Mouse (Mus musculus): ENCODE data around the gene CN725425. TPM values are rescaled to one million over a fixed set of nuclear protein-coding genes. Genes with fewer than 3 reads are reported as not detected.
A peak's percentile ranks its signal among the peaks of the same experiment; 100 is the strongest.

CN725425 gene
- polyA plus RNA-seq, 1 experiment from 2014 or later: 0.07 TPM

- peak overlapping the region; percentile 44; the same call in 1 of the 2 replicates for H3K27ac ChIP-seq (ENCODE audit: low read depth)
- peaks cover 6% of the 10 kb centered on the region; the same call in 1 of the 2 replicates for H3K4me1 ChIP-seq (ENCODE audit: insufficient read depth)
- ATAC-seq (peak; percentile 66), DNase-seq (no peak)
- H3K36me3 ChIP-seq (replicated peaks; ENCODE audit: insufficient read depth, low read length): peaks cover 8% of the 10 kb centered on the region
- H3K4me3 ChIP-seq (ENCODE audit: low read depth, low read length): no peak overlapping the region
- 54% methylated on average over 13 of the region's 13 CpGs for WGBS (ENCODE audit: insufficient replicate concordance)
- no peak overlapping the region for H3K9ac ChIP-seq (replicated peaks)
- H3K27me3 ChIP-seq (ENCODE audit: insufficient read depth, low read length): no peaks in the 10 kb centered on the region
- TF ChIP-seq CTCF (IDR thresholded peaks at IDR 0.05; ENCODE audit: low read depth): no peak
- TF ChIP-seq EP300 (IDR thresholded peaks at IDR 0.05; ENCODE audit: low read depth): no peak
- no peaks in the 10 kb centered on the region for H3K9me3 ChIP-seq (ENCODE audit: low read length)
- H3K4me2 ChIP-seq (ENCODE audit: low read depth, low read length): peak overlapping the region; percentile 22; the same call in 1 of the 2 replicates
Measured at GRCm38 (mm10) chr15:91167850-91168562, 31.3 kb upstream of the CN725425 start.

- H3K9ac ChIP-seq (replicated peaks): no peak overlapping the region
- H3K36me3 ChIP-seq (replicated peaks; ENCODE audit: insufficient read depth, low read length): peaks cover 5% of the 10 kb centered on the region
- no peak overlapping the region for H3K27ac ChIP-seq (ENCODE audit: low read depth)
- no peak for ATAC-seq
- no peak for DNase-seq
- TF ChIP-seq CTCF (IDR thresholded peaks at IDR 0.05; ENCODE audit: low read depth) (no peak), EP300 (IDR thresholded peaks at IDR 0.05; ENCODE audit: low read depth) (no peak)
- 81% methylated on average over 9 of the region's 9 CpGs for WGBS (ENCODE audit: insufficient replicate concordance)
- no peaks in the 10 kb centered on the region for H3K9me3 ChIP-seq (ENCODE audit: low read length)
- H3K27me3 ChIP-seq (ENCODE audit: insufficient read depth, low read length): no peaks in the 10 kb centered on the region
- H3K4me3 ChIP-seq (ENCODE audit: low read depth, low read length): no peak overlapping the region
- peaks cover 6% of the 10 kb centered on the region; the same call in 1 of the 2 replicates for H3K4me1 ChIP-seq (ENCODE audit: insufficient read depth)
- no peak overlapping the region for H3K4me2 ChIP-seq (ENCODE audit: low read depth, low read length)
Measured at GRCm38 (mm10) chr15:91170602-91171328, 28.5 kb upstream of the CN725425 start.

GRCm38 (mm10) chr15:91171332-91171731 lies 28.0 kb upstream of the CN725425 start:
- ATAC-seq (no peak), DNase-seq (no peak)
- peak overlapping the region; percentile 18; the same call in 1 of the 2 replicates for H3K27ac ChIP-seq (ENCODE audit: low read depth)
- 73% methylated on average over 4 of the region's 4 CpGs for WGBS (ENCODE audit: insufficient replicate concordance)
- peaks cover 6% of the 10 kb centered on the region; the same call in 1 of the 2 replicates for H3K4me1 ChIP-seq (ENCODE audit: insufficient read depth)
- no peak overlapping the region for H3K4me3 ChIP-seq (ENCODE audit: low read depth, low read length)
- H3K4me2 ChIP-seq (ENCODE audit: low read depth, low read length): no peak overlapping the region
- no peaks in the 10 kb centered on the region for H3K27me3 ChIP-seq (ENCODE audit: insufficient read depth, low read length)
- peaks cover 5% of the 10 kb centered on the region for H3K36me3 ChIP-seq (replicated peaks; ENCODE audit: insufficient read depth, low read length)
- H3K9ac ChIP-seq (replicated peaks): no peak overlapping the region
- TF ChIP-seq EP300 (IDR thresholded peaks at IDR 0.05; ENCODE audit: low read depth) (no peak), CTCF (IDR thresholded peaks at IDR 0.05; ENCODE audit: low read depth) (no peak)
- no peaks in the 10 kb centered on the region for H3K9me3 ChIP-seq (ENCODE audit: low read length)

- 68% methylated on average over 4 of the region's 4 CpGs for WGBS (ENCODE audit: insufficient replicate concordance)
- Histone ChIP-seq H3K27me3 (ENCODE audit: insufficient read depth, low read length) (no peaks in the 10 kb centered on the region), H3K4me2 (ENCODE audit: low read depth, low read length) (no peak overlapping the region), H3K4me1 (ENCODE audit: insufficient read depth) (peaks cover 6% of the 10 kb centered on the region; the same call in 1 of the 2 replicates), H3K4me3 (ENCODE audit: low read depth, low read length) (no peak overlapping the region), H3K36me3 (replicated peaks; ENCODE audit: insufficient read depth, low read length) (peaks cover 11% of the 10 kb centered on the region), H3K9ac (replicated peaks) (no peak overlapping the region), H3K9me3 (ENCODE audit: low read length) (no peaks in the 10 kb centered on the region), H3K27ac (ENCODE audit: low read depth) (peak overlapping the region; percentile 18)
- 0 out of 2 replicates have a peak, but pooled peaks have one; percentile 30 for TF ChIP-seq EP300 (IDR thresholded peaks at IDR 0.05; ENCODE audit: low read depth)
- no peak for TF ChIP-seq CTCF (IDR thresholded peaks at IDR 0.05; ENCODE audit: low read depth)
- ATAC-seq (peak; percentile 47; the same call in 1 of the 2 replicates), DNase-seq (no peak)
Measured at GRCm38 (mm10) chr15:91172193-91172592, 27.1 kb upstream of the CN725425 start.

DNA sequence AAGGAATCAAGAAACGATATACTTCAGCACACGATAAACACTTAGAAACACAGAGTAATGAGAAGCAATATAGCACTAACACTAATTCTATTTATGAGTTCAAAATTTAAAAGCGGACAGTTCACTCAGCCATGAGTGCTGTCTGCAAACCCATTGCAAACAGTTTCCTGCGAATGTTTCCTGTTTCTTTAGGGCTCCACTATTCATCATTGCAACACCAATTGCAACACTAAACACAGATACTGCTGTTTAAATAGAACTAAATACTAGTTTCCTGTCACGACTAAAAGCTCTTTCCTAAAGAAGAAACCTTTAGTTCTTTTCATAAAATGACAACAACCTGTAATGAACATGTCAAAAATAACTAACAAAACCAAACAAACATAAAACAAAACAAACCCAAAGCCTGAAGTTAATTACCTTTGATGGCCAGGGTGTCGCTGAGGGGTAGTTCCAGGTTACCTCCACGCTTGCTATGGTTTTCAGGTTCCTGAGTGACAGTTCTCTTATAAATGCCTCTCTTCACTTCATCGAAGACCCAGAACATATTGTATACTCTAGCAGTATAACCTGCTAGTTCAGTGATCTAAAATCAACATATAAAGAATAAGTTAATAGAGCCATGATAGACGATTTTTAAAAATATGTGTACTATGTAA lies 20.5 kb upstream of the CN725425 start:
- TF ChIP-seq EP300 (IDR thresholded peaks at IDR 0.05; ENCODE audit: low read depth) (peak; percentile 70), CTCF (IDR thresholded peaks at IDR 0.05; ENCODE audit: low read depth) (no peak)
- Histone ChIP-seq H3K9ac (replicated peaks) (no peak overlapping the region), H3K4me1 (ENCODE audit: insufficient read depth) (peaks cover 13% of the 10 kb centered on the region), H3K4me2 (ENCODE audit: low read depth, low read length) (0 out of 2 replicates have a peak overlapping the region, but pooled peaks have one; percentile 22), H3K27ac (ENCODE audit: low read depth) (peak overlapping the region; percentile 85), H3K9me3 (ENCODE audit: low read length) (no peaks in the 10 kb centered on the region), H3K36me3 (replicated peaks; ENCODE audit: insufficient read depth, low read length) (peaks cover 14% of the 10 kb centered on the region), H3K27me3 (ENCODE audit: insufficient read depth, low read length) (no peaks in the 10 kb centered on the region), H3K4me3 (ENCODE audit: low read depth, low read length) (no peak overlapping the region)
- ATAC-seq: peak; percentile 77
- DNase-seq: no peak
- WGBS (ENCODE audit: insufficient replicate concordance): 28% methylated on average over 9 of the region's 9 CpGs

All from liver, postnatal 0 days (tissue).